Comparison of ENCODE assay signal across 17 mouse cellular contexts in the genomic region with DNA sequence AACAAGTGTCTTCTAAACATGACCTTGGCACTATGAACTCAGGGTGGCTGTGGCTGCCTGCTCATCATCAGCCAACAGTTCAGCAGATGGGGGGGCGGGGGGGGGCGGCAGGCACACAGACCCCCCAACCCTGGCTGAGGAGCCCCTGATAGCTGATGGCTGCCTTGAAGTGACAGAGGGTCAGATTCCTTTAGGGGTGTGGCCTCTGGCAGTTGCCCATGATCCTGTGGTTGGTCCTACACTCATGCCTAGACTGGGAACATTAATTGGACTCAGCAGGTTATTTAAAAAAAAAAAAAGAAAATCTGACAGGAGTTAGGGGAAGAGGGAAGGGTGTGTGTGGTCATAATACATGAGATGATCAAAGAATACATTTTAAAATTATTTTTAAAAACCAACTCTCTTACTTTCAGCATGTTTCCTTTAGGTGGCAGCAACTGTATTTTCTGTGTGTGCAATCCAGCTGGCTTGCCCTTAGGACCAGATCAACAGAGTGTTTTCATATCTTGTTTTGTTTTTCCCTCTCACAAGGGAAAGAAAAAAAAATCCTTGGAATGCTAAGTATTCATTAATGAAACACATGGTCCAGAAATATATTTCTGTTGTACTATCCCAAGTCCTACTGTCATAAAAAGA. TPM values are rescaled to one million over a fixed set of nuclear protein-coding genes. Genes with fewer than 3 reads are reported as not detected.
DNase-seq lines count a peak whose midpoint lies in the region; ATAC-seq and TF ChIP-seq lines count a peak whose summit lies in the region.
"Had no signal": no experiment of that assay in that cellular context is flagged by ENCODE, and none has a peak within 500 bp of the region (broad histone marks: within the 10 kb centered on the region; RNA-seq: fewer than 3 reads in every experiment).

No protein-coding gene starts in this region.

- WGBS in kidney, embryonic 14.5 days = 37% methylated on average over 2 of the region's 2 CpGs
- 27% methylated on average over 2 of the region's 2 CpGs for WGBS in lung, postnatal 0 days

- no peaks in the 10 kb centered on the region for H3K4me1 ChIP-seq in kidney, embryonic 14.5 days (ENCODE audit: control insufficient read depth, insufficient read depth, low read length)
- no peaks in the 10 kb centered on the region for H3K4me1 ChIP-seq in lung, postnatal 0 days (ENCODE audit: insufficient read depth, low read depth, low read length)
- H3K4me1 ChIP-seq: forebrain, embryonic 10.5 days; intestine, embryonic 15.5 days; midbrain, embryonic 15.5 days; neural tube, embryonic 12.5 days had no signal

- no peak overlapping the region for H3K27ac ChIP-seq in kidney, embryonic 14.5 days (ENCODE audit: low read depth, low read length)
- no peak overlapping the region for H3K27ac ChIP-seq in lung, postnatal 0 days (ENCODE audit: low read length)
- H3K27ac ChIP-seq: embryonic facial prominence, embryonic 13.5 days; forebrain, embryonic 10.5 days; hindbrain, embryonic 10.5 days; intestine, embryonic 15.5 days; limb, embryonic 13.5 days; midbrain, embryonic 15.5 days; neural tube, embryonic 12.5 days; stomach, embryonic 15.5 days had no signal

- no peak for ATAC-seq in kidney, embryonic 14.5 days (ENCODE audit: low FRiP score, low TSS enrichment)
- ATAC-seq in lung, postnatal 0 days = peak; percentile 37; the same call in 1 of the 2 replicates
- ATAC-seq: intestine, embryonic 15.5 days; midbrain, embryonic 15.5 days had no signal

- no peak overlapping the region for H3K4me3 ChIP-seq in kidney, embryonic 14.5 days (ENCODE audit: low read length)
- H3K4me3 ChIP-seq in lung, postnatal 0 days (ENCODE audit: low read depth, low read length) = no peak overlapping the region
- H3K4me3 ChIP-seq: embryonic facial prominence, embryonic 13.5 days; forebrain, embryonic 10.5 days; hindbrain, embryonic 10.5 days; intestine, embryonic 15.5 days; limb, embryonic 13.5 days; midbrain, embryonic 15.5 days; neural tube, embryonic 12.5 days; stomach, embryonic 15.5 days had no signal

- H3K9me3 ChIP-seq in kidney, embryonic 14.5 days (ENCODE audit: control insufficient read depth, low read length) = peaks cover 2% of the 10 kb centered on the region; the same call in 1 of the 2 replicates
- H3K9me3 ChIP-seq in lung, postnatal 0 days (ENCODE audit: low read length) = no peaks in the 10 kb centered on the region
- H3K9me3 ChIP-seq: forebrain, embryonic 10.5 days; hindbrain, embryonic 10.5 days; intestine, embryonic 15.5 days; limb, embryonic 13.5 days; midbrain, embryonic 15.5 days; neural tube, embryonic 12.5 days; stomach, embryonic 15.5 days had no signal

- TF ChIP-seq CTCF in lung, postnatal 0 days (IDR thresholded peaks at IDR 0.05) = peak; percentile 56

- H3K36me3 ChIP-seq in kidney, embryonic 14.5 days (ENCODE audit: control insufficient read depth, insufficient read depth, low read length) = no peaks in the 10 kb centered on the region
- no peaks in the 10 kb centered on the region for H3K36me3 ChIP-seq in lung, postnatal 0 days (ENCODE audit: insufficient read depth, low read length)
- H3K36me3 ChIP-seq: embryonic facial prominence, embryonic 13.5 days; forebrain, embryonic 10.5 days; hindbrain, embryonic 10.5 days; intestine, embryonic 15.5 days; limb, embryonic 13.5 days; midbrain, embryonic 15.5 days; neural tube, embryonic 12.5 days; stomach, embryonic 15.5 days had no signal

- no peaks in the 10 kb centered on the region for H3K27me3 ChIP-seq in kidney, embryonic 14.5 days (ENCODE audit: control insufficient read depth, insufficient read depth, low read length)
- H3K27me3 ChIP-seq in lung, postnatal 0 days (replicated peaks; ENCODE audit: insufficient read depth, low read length) = no peaks in the 10 kb centered on the region
- H3K27me3 ChIP-seq: embryonic facial prominence, embryonic 13.5 days; intestine, embryonic 15.5 days; limb, embryonic 13.5 days; midbrain, embryonic 15.5 days; neural tube, embryonic 12.5 days; stomach, embryonic 15.5 days had no signal

- H3K9ac ChIP-seq in kidney, embryonic 14.5 days (ENCODE audit: low read depth, low read length) = no peak overlapping the region
- H3K9ac ChIP-seq in lung, postnatal 0 days (replicated peaks; ENCODE audit: low read depth) = no peak overlapping the region
- H3K9ac ChIP-seq: embryonic facial prominence, embryonic 13.5 days; intestine, embryonic 15.5 days; limb, embryonic 13.5 days; midbrain, embryonic 15.5 days; neural tube, embryonic 12.5 days; stomach, embryonic 15.5 days had no signal

- no peak for TF ChIP-seq EP300 in lung, postnatal 0 days (IDR thresholded peaks at IDR 0.05)

- peak; percentile 24 for DNase-seq in adrenal gland, postnatal 14 days
- DNase-seq in adrenal gland, postnatal 4 days (ENCODE audit: low spot score in 2 of 2) = no peak
- DNase-seq in kidney, adult 9 months = peak; percentile 64
- peak; percentile 55 for DNase-seq in lung, postnatal 0 days (ENCODE audit: low spot score)
- DNase-seq in lung, postnatal 4 days = no peak
- DNase-seq in embryo, embryonic 11 days = no peak
- DNase-seq in B cell, adult 2 months = no peak
- DNase-seq: layer of hippocampus, postnatal 36 days had no signal

- H3K4me2 ChIP-seq in kidney, embryonic 14.5 days (replicated peaks; ENCODE audit: low read depth, low read length) = no peak overlapping the region
- no peak overlapping the region for H3K4me2 ChIP-seq in lung, postnatal 0 days (replicated peaks; ENCODE audit: low read depth, low read length)
- H3K4me2 ChIP-seq: embryonic facial prominence, embryonic 13.5 days; intestine, embryonic 15.5 days; limb, embryonic 13.5 days; midbrain, embryonic 15.5 days; neural tube, embryonic 12.5 days; stomach, embryonic 15.5 days had no signal

RNA-seq across cellular contexts. Expression of a gene that starts 28.0 kb away (rescaled TPM):
- 2,022 and 2,175 TPM in 2 replicates for total RNA-seq in adrenal gland, postnatal 14 days (2021)
- total RNA-seq in adrenal gland, postnatal 4 days (2021) = 100 to 1,000 TPM; 853 to 953 TPM
- polyA plus RNA-seq in kidney, embryonic 14.5 days (2014; fragmentation: Nextera tagmentation; extraction: Ambion mirVana) = 93.5 and 110 TPM in 2 replicates
- 217 and 260 TPM in 2 replicates for polyA plus RNA-seq in lung, postnatal 0 days (2015; fragmentation: Nextera tagmentation; extraction: Ambion mirVana)

RNA-seq across cellular contexts. Expression of a gene that starts 55.6 kb away (rescaled TPM):
- 122 and 131 TPM in 2 replicates for total RNA-seq in adrenal gland, postnatal 14 days (2021)
- total RNA-seq in adrenal gland, postnatal 4 days (2021) = 100 to 1,000 TPM; 133 to 137 TPM
- 158 and 184 TPM in 2 replicates for polyA plus RNA-seq in kidney, embryonic 14.5 days (2014; fragmentation: Nextera tagmentation; extraction: Ambion mirVana)
- 143 and 167 TPM in 2 replicates for polyA plus RNA-seq in lung, postnatal 0 days (2015; fragmentation: Nextera tagmentation; extraction: Ambion mirVana)

Comparison
In these comparisons a context has a peak if more than half of its experiments do, and no peak if none do; other contexts are left out.
1. DNase-seq: peak in adrenal gland, postnatal 14 days (single experiment), kidney, adult 9 months (single experiment) and lung, postnatal 0 days (single experiment); none in adrenal gland, postnatal 4 days (0 of 2), lung, postnatal 4 days (0 of 2), embryo, embryonic 11 days (single experiment) and B cell, adult 2 months (0 of 2).